Mouse (Mus musculus) liver, postnatal 0 days (tissue): Measurements from ENCODE around the gene Gna12. TPM values are rescaled to one million over a fixed set of nuclear protein-coding genes. Genes with fewer than 3 reads are reported as not detected.
A peak's percentile ranks its signal among the peaks of the same experiment; 100 is the strongest.

Experiments used
- ATAC-seq: fragments of 200-750 bp; cut with Nextera tagmentation; 2 replicates; pipeline ENCODE4 v1.8.0; 2017; ENCODE audit warnings: mild to moderate bottlenecking, moderate library complexity
- DNase-seq: peaks from one replicate; pipeline ENCODE4 v3.0.0-alpha.2; 2016
- H3K27ac ChIP-seq: fragments of 300-500 bp; sonication (generic); 2 replicates; pipeline ENCODE4 v1.5.1; 2014; ENCODE audit warnings: antibody characterized with exemption, moderate library complexity, mild to moderate bottlenecking, low read depth
- H3K27me3 ChIP-seq: fragments of 300-500 bp; sonication (generic); 2 replicates; pipeline ENCODE4 v1.6.1; 2014; ENCODE audit warnings: low read length, control low read depth, mixed read lengths; ENCODE audit not compliant: insufficient read depth
- H3K36me3 ChIP-seq: fragments of 300-500 bp; sonication (generic); replicated peaks from 2 replicates; pipeline ENCODE4 v1.6.1; 2014; ENCODE audit warnings: mild to moderate bottlenecking, control low read depth, low read length, moderate library complexity, mixed read lengths; ENCODE audit not compliant: insufficient read depth
- H3K4me1 ChIP-seq: fragments of 300-500 bp; sonication (generic); 2 replicates; pipeline ENCODE4 v1.6.1; 2014; ENCODE audit warnings: antibody characterized with exemption, mild to moderate bottlenecking, control low read depth; ENCODE audit not compliant: insufficient read depth
- H3K4me2 ChIP-seq: fragments of 300-500 bp; sonication (generic); 2 replicates; pipeline ENCODE4 v1.6.1; 2014; ENCODE audit warnings: low read depth, mild to moderate bottlenecking, low read length, moderate library complexity, mixed read lengths
- H3K4me3 ChIP-seq: fragments of 300-500 bp; sonication (generic); 2 replicates; pipeline ENCODE4 v1.5.1; 2014; ENCODE audit warnings: low read depth, low read length
- H3K9ac ChIP-seq: fragments of 300-500 bp; sonication (generic); replicated peaks from 2 replicates; pipeline ENCODE4 v1.6.1; 2014; ENCODE audit warnings: mild to moderate bottlenecking, moderate library complexity
- H3K9me3 ChIP-seq: fragments of 300-500 bp; sonication (generic); 2 replicates; pipeline ENCODE4 v1.6.1; 2016; ENCODE audit warnings: mild to moderate bottlenecking, control low read depth, low read length, mixed read lengths
- CTCF ChIP-seq: sonication (generic); IDR thresholded peaks from 2 replicates; pipeline ENCODE4 v1.5.1; 2016; ENCODE audit warnings: antibody characterized with exemption, low read depth
- EP300 ChIP-seq: IDR thresholded peaks from 2 replicates; pipeline ENCODE4 v1.6.1; 2016; ENCODE audit warnings: antibody characterized with exemption, low read depth, mild to moderate bottlenecking
- WGBS: fragments of 180-500 bp; shearing (Covaris S2); extraction: QIAGEN DNeasy Blood & Tissue Kit; methylation state at CpG from one replicate; pipeline ENCODE4 v1.1.7; 2014; ENCODE audit not compliant: insufficient replicate concordance; 5-methylcytosine and 5-hydroxymethylcytosine counted together
- polyA plus RNA-seq: library from polyadenylated mRNA; unstranded; fragments of >200 nt; fragmentation: Nextera tagmentation; extraction: Ambion mirVana; gene quantifications from 2 replicates; pipeline ENCODE4 v1.2.1, GENCODE M21; 2015

Gna12 gene
- polyA plus RNA-seq, 1 experiment from 2014 or later = 12.7 TPM

DNA sequence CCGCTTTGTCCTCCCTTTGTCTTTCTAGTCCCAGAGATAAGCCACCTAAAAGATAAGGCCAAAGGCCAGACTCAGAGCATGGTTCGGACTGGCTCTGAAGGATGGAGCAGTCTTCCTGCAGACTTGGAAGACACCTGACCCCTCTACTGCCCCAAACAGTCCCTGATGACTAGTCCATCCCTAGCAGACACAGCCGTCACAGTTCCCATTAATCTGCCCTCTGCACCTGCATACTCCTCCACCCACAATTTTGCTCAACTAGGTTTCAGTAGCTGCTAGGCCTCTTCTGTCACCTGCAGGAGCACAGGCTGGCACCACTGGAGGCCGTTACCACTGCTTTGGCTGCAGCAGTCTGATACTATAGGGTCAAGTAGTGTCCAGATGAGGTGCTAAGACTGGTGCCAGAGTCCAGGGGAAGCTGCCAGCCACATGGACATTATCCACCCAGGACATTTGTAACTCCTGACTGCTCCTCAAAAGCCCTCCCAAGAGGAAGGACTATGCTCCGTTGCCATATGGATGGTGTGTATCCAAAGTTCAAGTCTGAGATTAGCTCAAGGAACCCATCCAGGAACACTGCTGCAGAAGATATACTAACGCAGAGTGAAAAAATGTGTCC lies 13.2 kb downstream of the Gna12 start:
- no peak overlapping the region for H3K9ac ChIP-seq
- H3K4me3 ChIP-seq = no peak overlapping the region
- H3K27me3 ChIP-seq = no peaks in the 10 kb centered on the region
- H3K9me3 ChIP-seq = no peaks in the 10 kb centered on the region
- ATAC-seq (no peak), DNase-seq (no peak)
- no peak for TF ChIP-seq CTCF
- TF ChIP-seq EP300 = no peak
- peak overlapping the region; percentile 45; the same call in 1 of the 2 replicates for H3K27ac ChIP-seq
- no peak overlapping the region for H3K4me2 ChIP-seq
- peaks cover 72% of the 10 kb centered on the region for H3K4me1 ChIP-seq
- WGBS = 58% methylated on average over 6 of the region's 6 CpGs
- no peaks in the 10 kb centered on the region for H3K36me3 ChIP-seq

DNA sequence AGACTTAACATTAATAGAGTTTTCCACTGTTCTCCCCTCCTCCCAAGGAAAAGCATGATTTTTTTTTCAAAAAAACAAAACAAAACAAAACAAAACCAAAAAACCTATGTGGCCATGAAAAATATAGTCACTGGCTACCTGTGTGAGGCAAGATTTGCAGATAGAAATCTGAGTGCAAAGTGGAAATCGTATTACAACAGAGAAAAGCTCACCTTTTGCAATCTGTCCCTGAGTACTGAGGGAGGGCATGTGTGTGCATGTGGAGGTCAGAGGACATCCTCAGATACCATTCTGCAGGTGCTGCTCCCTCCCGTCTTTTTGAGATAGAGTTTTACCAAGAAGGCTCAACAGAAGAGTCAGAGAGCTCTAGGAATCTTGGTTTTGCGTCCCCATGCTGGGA lies 14.2 kb downstream of the Gna12 start:
- TF ChIP-seq EP300 (peak; percentile 73), CTCF (no peak)
- DNase-seq = no peak
- Histone ChIP-seq H3K4me2 (peak overlapping the region; percentile 24; the same call in 1 of the 2 replicates), H3K4me3 (no peak overlapping the region), H3K9ac (no peak overlapping the region), H3K4me1 (peaks cover 72% of the 10 kb centered on the region), H3K36me3 (no peaks in the 10 kb centered on the region), H3K27me3 (no peaks in the 10 kb centered on the region), H3K9me3 (no peaks in the 10 kb centered on the region), H3K27ac (peak overlapping the region; percentile 80)
- WGBS = 56% methylated on average over 3 of the region's 3 CpGs
- peak; percentile 82 for ATAC-seq

DNA sequence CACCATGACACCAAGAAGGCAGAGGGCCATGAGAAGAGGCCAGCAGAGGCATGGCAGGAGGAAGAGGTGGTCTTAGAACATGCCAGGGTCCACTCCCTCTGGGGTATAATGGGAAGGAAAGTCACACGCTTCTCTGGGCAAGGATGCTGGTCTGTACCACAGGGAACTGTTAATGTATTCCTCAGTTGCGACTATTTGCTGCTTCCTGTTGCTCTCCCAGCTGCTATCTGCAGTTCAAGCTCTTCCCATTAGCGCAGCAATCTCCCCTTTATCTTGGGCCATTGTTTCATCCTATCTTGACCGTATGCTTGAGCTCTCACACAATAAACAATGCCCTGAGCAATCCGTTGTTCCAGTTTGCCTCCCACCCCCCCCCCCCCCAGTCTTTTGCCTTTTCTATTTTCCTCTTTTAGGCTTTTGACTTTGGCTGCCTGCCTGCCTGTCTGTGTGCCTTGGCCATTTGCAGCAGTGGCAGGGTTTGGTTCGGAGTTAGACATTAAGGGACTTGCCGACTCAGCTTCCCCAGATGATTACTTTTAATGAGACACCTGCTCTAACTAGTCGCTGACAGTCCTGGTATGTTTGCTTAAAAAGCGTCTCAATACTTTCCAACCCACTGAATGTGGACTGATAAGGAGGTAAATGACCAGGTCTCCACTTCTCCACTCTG lies 15.0 kb downstream of the Gna12 start:
- DNase-seq = no peak
- peak; percentile 14; the same call in 1 of the 2 replicates for TF ChIP-seq EP300
- TF ChIP-seq CTCF = no peak
- Histone ChIP-seq H3K4me2 (peak overlapping the region; percentile 24), H3K4me1 (peaks cover 77% of the 10 kb centered on the region), H3K9ac (no peak overlapping the region), H3K36me3 (no peaks in the 10 kb centered on the region), H3K27ac (peak overlapping the region; percentile 80), H3K27me3 (no peaks in the 10 kb centered on the region), H3K4me3 (no peak overlapping the region), H3K9me3 (no peaks in the 10 kb centered on the region)
- 34% methylated on average over 9 of the region's 9 CpGs for WGBS
- ATAC-seq = no peak

- TF ChIP-seq EP300 (no peak), CTCF (no peak)
- no peak overlapping the region for H3K4me3 ChIP-seq
- H3K27me3 ChIP-seq = no peaks in the 10 kb centered on the region
- DNase-seq = no peak
- 62% methylated on average over 5 of the region's 5 CpGs for WGBS
- H3K9ac ChIP-seq = no peak overlapping the region
- H3K4me1 ChIP-seq = peaks cover 74% of the 10 kb centered on the region
- no peak for ATAC-seq
- H3K4me2 ChIP-seq = no peak overlapping the region
- no peaks in the 10 kb centered on the region for H3K36me3 ChIP-seq
- H3K9me3 ChIP-seq = no peaks in the 10 kb centered on the region
- peak overlapping the region; percentile 80; the same call in 1 of the 2 replicates for H3K27ac ChIP-seq
Observed at GRCm38 (mm10) chr5:140814403-140814802, 15.8 kb downstream of the Gna12 start.

DNA sequence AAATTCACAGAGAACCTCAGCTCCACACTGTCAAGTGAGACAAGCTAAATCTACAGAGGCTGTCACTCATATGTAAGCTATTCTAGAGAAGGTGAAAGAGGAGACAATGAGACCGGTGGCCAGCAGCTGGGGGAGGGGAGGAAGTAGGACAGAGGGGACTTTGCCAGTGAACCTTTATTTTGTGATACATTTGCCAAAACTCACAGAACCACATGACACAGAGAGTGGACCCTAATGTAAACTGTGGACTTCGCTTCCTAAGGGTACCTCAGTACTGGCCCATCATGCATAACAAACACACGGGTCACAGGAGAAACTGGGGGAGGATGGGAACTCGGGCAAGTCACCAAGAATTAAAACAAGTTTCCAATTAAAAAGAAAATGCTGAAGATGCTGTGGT lies 17.5 kb downstream of the Gna12 start:
- Histone ChIP-seq H3K4me2 (no peak overlapping the region), H3K4me3 (no peak overlapping the region), H3K9me3 (no peaks in the 10 kb centered on the region), H3K4me1 (peaks cover 66% of the 10 kb centered on the region), H3K27me3 (no peaks in the 10 kb centered on the region), H3K27ac (0 out of 2 replicates have a peak overlapping the region, but pooled peaks have one; percentile 40), H3K9ac (no peak overlapping the region), H3K36me3 (no peaks in the 10 kb centered on the region)
- DNase-seq = no peak
- TF ChIP-seq EP300 (peak; percentile 40; the same call in 1 of the 2 replicates), CTCF (no peak)
- ATAC-seq = peak; percentile 54
- 46% methylated on average over 4 of the region's 4 CpGs for WGBS

DNA sequence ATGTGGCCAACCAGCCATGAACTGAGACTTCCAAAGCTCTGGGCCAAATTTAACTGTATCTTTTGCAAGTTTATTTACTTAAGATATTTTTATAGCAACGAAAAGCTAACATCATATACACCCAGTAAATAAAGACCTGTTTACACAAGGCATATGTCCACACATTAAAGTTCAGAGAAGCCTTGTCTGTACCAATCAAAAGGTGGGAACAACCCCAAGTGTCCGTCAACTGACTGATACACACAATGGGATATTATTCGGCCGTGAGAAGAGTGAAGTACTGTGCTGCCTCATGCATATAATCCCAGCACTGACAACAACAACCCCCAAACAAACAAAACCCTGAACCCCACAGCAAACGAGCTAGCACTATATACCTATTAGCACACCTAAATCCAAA lies 18.2 kb downstream of the Gna12 start:
- no peaks in the 10 kb centered on the region for H3K9me3 ChIP-seq
- H3K4me2 ChIP-seq = no peak overlapping the region
- TF ChIP-seq CTCF (no peak), EP300 (no peak)
- DNase-seq (no peak), ATAC-seq (no peak)
- no peaks in the 10 kb centered on the region for H3K36me3 ChIP-seq
- 63% methylated on average over 5 of the region's 5 CpGs for WGBS
- no peak overlapping the region for H3K4me3 ChIP-seq
- no peaks in the 10 kb centered on the region for H3K27me3 ChIP-seq
- H3K4me1 ChIP-seq = peaks cover 62% of the 10 kb centered on the region
- H3K9ac ChIP-seq = no peak overlapping the region
- peak overlapping the region; percentile 40; the same call in 1 of the 2 replicates for H3K27ac ChIP-seq
